Comparison of ENCODE assay signal across 20 mouse cellular contexts in genomic region chr5:62320682-62321081, GRCm38 (mm10).
"Had no signal": no experiment of that assay in that cellular context is flagged by ENCODE, and none has a peak within 500 bp of the region (broad histone marks: within the 10 kb centered on the region; RNA-seq: fewer than 3 reads in every experiment).

No protein-coding gene starts in this region.

- H3K4me2 ChIP-seq: limb, embryonic 12.5 days; limb, embryonic 15.5 days; liver, embryonic 11.5 days; lung, embryonic 15.5 days; neural tube, embryonic 12.5 days; neural tube, embryonic 15.5 days had no signal

- DNase-seq: kidney, adult 18-20 months; kidney, adult 9 months; kidney, postnatal 14 days; kidney, postnatal 4 days; left cerebral cortex, postnatal 4 days; lung, adult 18-20 months; lung, postnatal 10 days; lung, postnatal 36 days; thymus, adult 18-20 months; thymus, postnatal 36 days had no signal

- H3K27ac ChIP-seq: limb, embryonic 12.5 days; limb, embryonic 15.5 days; liver, embryonic 14.5 days; lung, embryonic 15.5 days; neural tube, embryonic 12.5 days; neural tube, embryonic 15.5 days had no signal

- H3K9me3 ChIP-seq: limb, embryonic 12.5 days; limb, embryonic 15.5 days; lung, embryonic 15.5 days; megakaryocyte, embryonic 14.5 days; neural tube, embryonic 12.5 days; neural tube, embryonic 15.5 days had no signal

- ATAC-seq: inflammation-experienced regulatory T-cells, adult 6 months; intestine, embryonic 16.5 days had no signal

- H3K4me3 ChIP-seq: limb, embryonic 12.5 days; limb, embryonic 15.5 days; lung, embryonic 15.5 days; megakaryocyte, embryonic 14.5 days; neural tube, embryonic 12.5 days; neural tube, embryonic 15.5 days had no signal

- H3K9ac ChIP-seq: limb, embryonic 12.5 days; limb, embryonic 15.5 days; liver, embryonic 14.5 days; lung, embryonic 15.5 days; neural tube, embryonic 12.5 days; neural tube, embryonic 15.5 days had no signal

- H3K36me3 ChIP-seq: limb, embryonic 12.5 days; limb, embryonic 15.5 days; lung, embryonic 15.5 days; neural tube, embryonic 12.5 days; neural tube, embryonic 15.5 days had no signal

- H3K27me3 ChIP-seq: limb, embryonic 12.5 days; limb, embryonic 15.5 days; lung, embryonic 15.5 days; megakaryocyte, embryonic 14.5 days; neural tube, embryonic 12.5 days; neural tube, embryonic 15.5 days had no signal

- H3K4me1 ChIP-seq: limb, embryonic 12.5 days; limb, embryonic 15.5 days; lung, embryonic 15.5 days; megakaryocyte, embryonic 14.5 days; neural tube, embryonic 12.5 days; neural tube, embryonic 15.5 days had no signal
